Mouse (Mus musculus) limb, embryonic 10.5 days (tissue): ENCODE results near the gene Gm8257. TPM values are rescaled to one million over a fixed set of nuclear protein-coding genes. Genes with fewer than 3 reads are reported as not detected.
"Not testable (repeated sequence)": the region's sequence is repeated elsewhere in the genome, so short reads cannot be mapped to it uniquely, and the experiment has no call there.

Source experiments
- DNase-seq: peaks from one replicate; pipeline ENCODE4 v3.0.0-alpha.2; 2017; ENCODE audit warnings: low spot score
- H3K27ac ChIP-seq: fragments of 300-500 bp; sonication (generic); 2 replicates; pipeline ENCODE4 v1.5.1; 2016; ENCODE audit warnings: mild to moderate bottlenecking
- H3K27me3 ChIP-seq: fragments of 300-500 bp; sonication (generic); 2 replicates; pipeline ENCODE4 v1.6.1; 2016; ENCODE audit warnings: low read depth, mild to moderate bottlenecking; ENCODE audit not compliant: poor library complexity, severe bottlenecking
- H3K36me3 ChIP-seq: fragments of 300-500 bp; sonication (generic); 2 replicates; pipeline ENCODE4 v1.6.1; 2016; ENCODE audit warnings: mild to moderate bottlenecking, moderate library complexity
- H3K4me1 ChIP-seq: fragments of 300-500 bp; sonication (generic); 2 replicates; pipeline ENCODE4 v1.6.1; 2016
- H3K4me3 ChIP-seq: fragments of 300-500 bp; sonication (generic); 2 replicates; pipeline ENCODE4 v1.5.1; 2016; ENCODE audit warnings: mild to moderate bottlenecking, moderate library complexity
- H3K9me3 ChIP-seq: fragments of 300-500 bp; sonication (generic); replicated peaks from 2 replicates; pipeline ENCODE4 v1.6.1; 2016; ENCODE audit warnings: mild to moderate bottlenecking
- WGBS: fragments of 180-500 bp; shearing (Covaris S2); methylation state at CpG from one replicate; pipeline ENCODE4 v1.1.7; 2016; 5-methylcytosine and 5-hydroxymethylcytosine counted together
- polyA plus RNA-seq: library from polyadenylated mRNA; unstranded; fragments of >200 nt; fragmentation: Nextera tagmentation; extraction: Ambion mirVana; gene quantifications from 2 replicates; pipeline ENCODE4 v1.2.1, GENCODE M21; 2016

Gm8257 gene
- not detected in 2 replicates for polyA plus RNA-seq

DNA sequence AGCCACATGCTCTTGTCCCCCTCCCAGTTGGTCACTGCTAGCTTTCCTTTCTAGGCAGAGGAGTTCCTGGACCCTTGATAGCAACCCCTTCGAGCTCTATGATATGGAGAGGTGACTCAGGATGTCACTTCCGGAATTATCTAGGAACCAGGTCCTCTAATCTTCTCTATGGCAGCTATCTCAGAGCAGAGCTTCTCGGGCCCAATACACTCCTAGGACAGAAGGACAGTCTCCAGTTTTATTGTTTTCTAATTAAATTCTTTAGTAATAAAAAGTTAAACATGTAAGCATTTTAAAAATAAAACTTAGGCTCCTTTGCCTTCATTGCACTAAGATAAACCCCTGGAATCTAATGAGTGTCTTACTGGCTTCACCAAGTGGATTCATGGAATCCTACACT is at the start of gene Gm8257:
Gene Gm8257 (minus strand): TSS at position 101 of the 400 bp plus-strand sequence.
- not testable (repeated sequence) for DNase-seq, H3K36me3 ChIP-seq

DNA sequence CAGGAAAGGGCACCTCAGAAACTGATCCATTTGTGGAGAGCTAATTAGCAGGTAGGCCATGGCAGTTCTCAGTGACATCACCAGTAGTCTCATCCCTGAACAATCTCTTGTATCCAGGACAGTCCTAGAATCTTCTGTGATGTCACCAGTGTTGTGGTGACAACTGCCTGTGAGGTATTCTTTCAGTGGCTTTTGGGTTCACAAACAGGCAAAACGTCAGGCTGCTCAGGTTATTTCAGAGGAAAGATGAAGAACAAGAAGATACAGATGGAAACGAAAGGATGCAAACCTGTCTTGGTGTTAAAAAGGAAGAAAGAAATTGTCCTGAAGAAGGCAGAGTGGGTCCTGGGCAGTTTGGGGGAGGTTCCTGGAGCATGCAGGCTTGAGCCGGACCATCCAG is 44.0 kb upstream of the Gm8257 start, which contains the start of gene Gm8267:
Gene Gm8267 (minus strand): TSS at position 101 of the 400 bp plus-strand sequence.
- Histone ChIP-seq H3K36me3 (no peaks in the 10 kb centered on the region), H3K27ac (no peak within 1 kb of the TSS), H3K4me1 (no peaks in the 10 kb centered on the region), H3K4me3 (no peak within 1 kb of the TSS), H3K27me3 (no peaks in the 10 kb centered on the region), H3K9me3 (no peaks in the 10 kb centered on the region)
- no peak for DNase-seq
- 88% methylated on average over 3 of the region's 3 CpGs for WGBS

More for the DNA sequence above, at the start of gene Gm8257:
- not testable (repeated sequence) for H3K4me3 ChIP-seq, H3K9me3 ChIP-seq, H3K4me1 ChIP-seq, H3K27me3 ChIP-seq, H3K27ac ChIP-seq
- WGBS = 83% methylated on average over 3 of the region's 3 CpGs

DNA sequence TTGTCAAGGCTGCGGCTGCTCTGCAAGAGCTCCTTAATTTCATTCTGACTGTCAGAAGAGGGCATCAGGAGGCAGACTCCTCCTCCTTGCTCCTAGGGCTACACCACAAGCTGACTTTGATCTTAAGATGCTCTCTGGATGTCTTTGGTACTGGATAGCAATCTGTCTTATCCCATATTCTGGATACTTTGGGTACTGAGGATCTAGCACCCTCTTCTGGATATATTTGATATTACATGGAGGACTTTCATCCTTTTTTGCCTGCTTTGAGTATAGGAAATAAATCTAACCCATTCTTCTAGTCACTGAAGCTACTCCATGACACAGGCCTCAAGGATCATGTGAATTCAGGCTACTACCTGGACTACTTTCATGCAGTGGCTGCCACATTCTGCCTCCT is 36.5 kb upstream of the Gm8257 start:
- H3K9me3 ChIP-seq, DNase-seq, H3K36me3 ChIP-seq, H3K4me1 ChIP-seq, H3K4me3 ChIP-seq, H3K27ac ChIP-seq, H3K27me3 ChIP-seq: not testable (repeated sequence)
- 56% methylated on average over 1 of the region's 1 CpGs for WGBS

DNA sequence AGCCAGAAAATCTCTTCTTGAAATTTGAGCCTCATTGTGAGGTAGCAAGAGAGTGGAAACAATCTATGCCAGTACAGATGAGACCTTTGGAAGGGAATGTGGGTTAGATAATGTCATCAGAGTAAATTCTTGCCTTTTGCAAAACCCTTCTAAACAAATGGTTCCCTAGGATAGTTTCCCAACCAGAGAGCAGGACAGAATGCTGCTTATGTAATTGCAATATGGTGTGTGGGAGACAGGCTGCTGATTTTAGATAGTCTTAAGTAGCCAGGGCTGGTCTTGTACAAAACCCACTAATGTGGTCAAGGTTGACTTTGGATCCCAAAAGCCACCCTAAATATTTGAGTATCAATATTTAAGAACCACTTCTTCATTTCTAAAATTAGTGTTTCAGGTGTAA is 24.5 kb upstream of the Gm8257 start:
- H3K36me3 ChIP-seq, H3K27me3 ChIP-seq, H3K4me3 ChIP-seq, H3K4me1 ChIP-seq, DNase-seq, H3K9me3 ChIP-seq, H3K27ac ChIP-seq: not testable (repeated sequence)

DNA sequence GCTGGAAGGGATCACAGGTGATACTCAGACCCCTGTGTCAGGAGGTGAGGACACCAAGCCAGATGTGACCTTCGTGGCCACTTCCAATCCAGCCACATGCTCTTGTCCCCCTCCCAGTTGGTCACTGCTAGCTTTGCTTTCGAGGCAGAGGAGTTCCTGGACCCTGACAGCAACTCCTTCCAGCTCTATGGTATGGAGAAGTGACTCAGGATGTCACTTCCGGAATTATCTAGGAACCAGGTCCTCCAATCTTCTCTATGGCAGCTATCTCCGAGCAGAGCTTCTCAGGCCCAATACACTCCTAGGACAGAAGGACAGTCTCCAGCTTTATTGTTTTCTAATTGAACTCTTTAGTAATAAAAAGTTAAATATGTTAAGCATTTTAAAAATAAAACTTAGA is 78.5 kb downstream of the Gm8257 start, which contains the start of gene Gm5624:
Gene Gm5624 (minus strand): TSS at position 202 of the 400 bp plus-strand sequence.
- not testable (repeated sequence) for DNase-seq, H3K9me3 ChIP-seq, H3K27ac ChIP-seq, H3K4me1 ChIP-seq, H3K27me3 ChIP-seq, H3K36me3 ChIP-seq, H3K4me3 ChIP-seq
- 89% methylated on average over 4 of the region's 4 CpGs for WGBS

Other genes starting within 250 kb of the Gm8257 start
- not detected in 2 replicates for gene BC061237, start 214.0 kb downstream of the Gm8257 start, polyA plus RNA-seq
- gene Gm17093, start 188.2 kb downstream of the Gm8257 start, polyA plus RNA-seq = not detected in 2 replicates
- gene Gm8247, start 123.3 kb downstream of the Gm8257 start, polyA plus RNA-seq = not detected in 2 replicates
- gene Gm5624, start 78.5 kb downstream of the Gm8257 start, polyA plus RNA-seq = not detected in 2 replicates
- not detected in 2 replicates for gene Gm8267, start 43.9 kb upstream of the Gm8257 start, polyA plus RNA-seq
- gene Ptgdr, start 152.9 kb upstream of the Gm8257 start, polyA plus RNA-seq = 0.05 TPM in 1 of 2 replicates, not detected in the other